Mouse (Mus musculus) adrenal gland, postnatal 36 days (tissue): ENCODE measurements at regions not wholly inside any gene's neighbourhood (a gene's known extent, or its start where the extent isn't known, plus 50 kb on each side); places are given as distances from the start of the nearest gene placed in this dataset.

Source experiments
- DNase-seq, 2 experiments: peaks; one replicate each; pipeline ENCODE4 v3.0.0; 2021; ENCODE audit warnings: mixed read lengths in 1 of 2

DNA sequence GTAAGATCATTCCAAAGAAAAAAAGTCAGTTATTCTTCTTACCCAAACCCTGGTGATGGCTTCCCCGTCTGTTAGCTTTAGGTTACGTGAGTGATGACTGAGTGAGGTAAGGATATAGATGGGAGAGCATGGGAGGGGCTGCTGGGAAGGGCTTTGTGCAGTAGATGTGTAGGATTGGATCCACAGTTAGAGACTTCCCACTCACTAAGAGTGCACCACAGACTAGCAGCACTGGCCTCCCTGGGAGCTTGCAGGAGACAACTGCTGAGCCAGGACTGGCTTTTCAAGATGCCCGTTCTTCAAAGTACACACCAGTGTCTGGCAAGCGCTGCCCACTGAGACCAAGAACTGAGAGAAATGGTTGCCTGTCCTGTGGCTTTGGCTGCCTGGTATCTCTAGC lies 62.0 kb upstream of the Ifne start:
- DNase-seq = no peak

DNA sequence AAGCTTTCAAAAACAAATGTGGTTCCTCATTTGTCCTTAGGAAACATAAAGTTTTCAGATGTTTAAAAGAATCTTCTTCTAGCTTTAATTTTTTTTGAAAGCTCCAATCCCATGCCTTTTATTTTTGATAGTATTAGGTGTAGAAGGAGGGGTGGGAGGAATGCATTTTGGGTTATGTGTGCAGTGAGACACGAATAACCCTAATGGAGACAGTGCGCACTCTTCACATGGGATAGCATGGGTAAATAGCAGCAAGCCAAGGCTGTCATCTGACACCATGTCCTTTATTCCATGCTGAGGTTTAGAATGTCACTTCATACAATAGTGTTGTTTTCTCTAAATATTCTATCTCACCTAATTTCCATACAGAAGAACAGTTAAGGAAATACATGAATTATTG lies 60.7 kb upstream of the Ifne start:
- no peak for DNase-seq

DNA sequence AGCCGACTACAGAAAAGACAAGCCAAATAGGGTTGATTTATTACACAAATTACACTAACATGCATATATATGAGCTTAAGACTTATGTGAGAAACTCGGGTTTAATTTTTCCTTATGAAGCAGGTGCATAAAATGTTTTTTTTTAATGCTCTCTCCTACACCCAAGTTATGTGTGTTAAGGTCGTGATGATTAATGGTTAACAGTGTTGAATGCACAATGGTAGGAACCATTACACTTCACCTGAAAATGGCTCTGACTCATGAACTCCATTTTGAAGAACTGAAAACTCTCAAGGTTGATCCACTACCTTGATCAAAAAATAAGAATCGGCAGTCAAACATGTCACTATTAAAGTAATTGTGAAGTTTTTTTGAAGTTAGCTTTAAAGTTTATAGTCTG lies 59.4 kb upstream of the Ifne start:
- DNase-seq = no peak

DNA sequence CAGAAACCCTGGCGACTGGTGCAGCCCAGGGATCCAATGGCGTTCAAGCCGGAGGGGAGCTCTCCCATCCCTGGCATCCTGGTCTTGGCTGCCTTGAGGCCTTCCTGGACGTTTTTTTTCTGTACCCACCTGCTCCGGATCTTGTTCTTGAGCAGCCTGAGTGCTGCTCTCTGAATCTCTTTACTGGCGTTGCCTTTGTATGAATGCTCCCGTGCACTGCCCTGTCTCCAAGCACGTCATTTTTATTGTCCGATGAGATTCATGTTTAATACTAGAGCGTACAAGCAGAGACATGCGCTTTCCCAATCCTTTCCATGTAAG lies 58.7 kb upstream of the Ifne start:
- DNase-seq = no peak

DNA sequence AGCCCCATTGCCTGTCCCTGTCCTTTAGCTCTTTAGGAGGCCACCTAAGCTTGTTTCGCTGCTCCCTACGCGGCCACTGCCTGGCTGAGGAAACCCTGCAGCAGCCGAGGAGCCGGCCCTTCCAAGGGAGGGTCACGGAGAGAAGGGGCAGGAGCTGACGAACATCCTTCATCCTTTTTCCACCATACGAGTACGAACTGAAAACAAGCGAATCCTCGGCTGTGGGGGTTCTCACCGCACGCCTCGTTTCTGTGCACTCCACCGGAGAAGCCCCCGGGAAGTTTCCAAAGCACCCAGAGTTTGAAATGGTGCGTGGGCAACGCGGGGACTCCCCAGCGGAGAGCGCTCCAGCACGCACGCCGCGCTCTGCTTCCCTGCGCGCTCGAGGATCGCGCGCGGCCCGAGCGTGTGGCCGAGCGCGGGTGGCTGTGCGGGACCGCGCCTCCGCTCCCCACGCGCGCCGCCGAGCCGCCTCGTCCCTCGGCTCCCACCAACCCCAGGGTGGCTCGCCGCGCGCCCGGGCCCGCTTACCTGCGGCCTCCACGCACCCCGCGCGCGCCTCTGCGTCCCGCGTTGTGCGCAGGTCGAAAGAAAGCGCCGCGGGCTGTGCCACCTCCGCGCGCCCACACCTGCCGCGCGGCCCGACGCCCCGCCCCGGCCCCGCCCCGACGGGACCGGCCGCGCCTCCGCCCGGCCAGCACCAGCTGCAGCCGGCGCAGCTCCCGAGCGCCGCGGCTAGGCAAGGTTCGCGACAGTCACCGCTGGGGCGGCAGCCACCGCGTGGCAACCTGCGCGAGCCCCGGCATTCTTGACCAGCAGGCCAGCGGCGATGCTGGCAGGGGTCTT lies 58.1 kb upstream of the Ifne start:
- peak; percentile 72 to 79 for DNase-seq

DNA sequence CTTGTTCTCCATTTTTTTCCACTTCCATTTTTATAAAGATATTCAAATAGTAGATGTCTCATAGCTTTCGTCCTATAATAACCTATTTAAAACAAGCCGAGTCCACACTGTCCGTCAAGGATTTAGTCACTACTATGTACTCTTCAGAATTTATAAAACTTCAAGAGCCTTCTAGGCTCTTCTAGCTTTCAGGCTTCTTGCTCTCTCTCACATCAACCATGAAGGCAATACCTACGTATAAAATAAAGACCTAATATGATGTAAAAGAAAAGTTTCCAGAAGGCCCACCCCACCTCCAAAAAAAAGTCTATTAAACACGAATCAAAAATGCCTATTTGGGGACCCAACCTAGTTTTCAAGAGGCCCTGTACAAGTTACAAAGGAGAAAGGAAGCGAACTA lies 57.0 kb upstream of the Ifne start:
- DNase-seq = no peak

DNA sequence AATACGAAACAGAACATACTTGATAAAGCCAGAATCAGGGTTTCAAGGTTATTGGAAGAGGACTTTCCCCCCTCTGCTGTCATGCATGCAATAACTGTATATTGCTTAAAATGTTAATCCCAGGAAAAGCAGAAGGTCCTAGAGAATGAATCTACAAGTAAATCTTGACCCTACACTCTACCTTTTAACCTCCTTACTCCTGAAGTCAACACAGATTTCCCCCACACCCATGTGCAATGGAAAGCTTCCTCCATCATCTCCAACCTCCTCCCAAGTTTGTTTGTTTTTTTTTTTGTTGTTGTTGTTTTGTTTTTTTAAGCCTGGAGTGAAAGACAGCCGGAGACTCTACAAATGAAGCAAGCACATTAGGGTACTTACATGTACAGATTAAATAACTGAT lies 55.9 kb upstream of the Ifne start:
- DNase-seq = no peak

DNA sequence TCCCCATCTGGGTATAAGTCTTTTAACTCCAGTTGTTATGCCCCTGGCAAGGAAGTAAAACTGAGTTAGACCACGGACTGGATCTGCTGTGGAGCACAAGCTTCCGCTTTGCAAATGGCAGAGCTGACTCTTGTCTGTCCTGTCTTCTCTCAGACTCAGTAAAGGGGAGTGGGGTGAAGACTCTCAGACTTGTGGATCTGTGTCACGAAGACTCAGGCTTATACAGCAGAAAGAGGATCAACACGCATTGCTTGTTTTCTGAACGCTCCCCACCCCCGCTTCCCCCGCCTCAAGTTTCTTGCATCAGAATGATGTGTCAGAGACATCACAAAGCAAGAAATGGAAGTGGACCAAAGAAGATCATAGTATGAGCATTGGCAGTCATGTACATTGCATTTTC lies 55.3 kb upstream of the Ifne start:
- DNase-seq = no peak

DNA sequence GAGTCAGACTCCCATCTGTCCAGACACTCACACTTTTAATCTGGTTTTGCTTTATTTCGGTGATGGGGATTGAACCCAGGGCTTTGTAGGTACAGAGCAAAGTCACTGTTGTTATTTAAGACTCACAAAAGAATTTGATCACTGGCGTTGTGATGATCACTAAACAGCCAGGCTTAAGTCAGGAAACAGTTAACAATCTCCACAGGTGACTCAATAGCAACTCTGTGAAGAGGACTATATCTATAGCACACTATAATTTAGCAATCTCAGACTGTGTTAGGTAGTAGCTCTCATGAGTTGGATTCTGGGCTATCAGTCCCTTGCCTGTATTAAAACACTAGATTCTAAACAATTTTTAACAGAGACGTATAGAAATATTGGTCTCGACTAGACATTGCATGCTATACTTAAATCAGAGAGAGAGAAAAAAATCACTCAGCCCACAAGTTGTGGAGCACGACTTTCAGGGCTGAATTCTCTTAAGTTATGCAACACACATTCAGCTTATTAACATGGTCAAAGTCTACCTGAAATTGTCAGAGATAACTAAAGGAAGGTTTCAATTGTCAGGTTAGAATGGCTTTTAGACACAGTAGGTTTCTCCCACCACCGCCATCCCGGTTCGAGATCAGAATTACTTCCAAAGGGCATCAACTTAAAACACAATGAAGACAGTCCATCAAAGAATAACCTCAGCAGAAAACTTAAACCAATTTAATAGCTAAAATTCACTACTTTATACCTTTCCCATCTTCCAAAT lies 54.4 kb upstream of the Ifne start:
- DNase-seq = no peak

DNA sequence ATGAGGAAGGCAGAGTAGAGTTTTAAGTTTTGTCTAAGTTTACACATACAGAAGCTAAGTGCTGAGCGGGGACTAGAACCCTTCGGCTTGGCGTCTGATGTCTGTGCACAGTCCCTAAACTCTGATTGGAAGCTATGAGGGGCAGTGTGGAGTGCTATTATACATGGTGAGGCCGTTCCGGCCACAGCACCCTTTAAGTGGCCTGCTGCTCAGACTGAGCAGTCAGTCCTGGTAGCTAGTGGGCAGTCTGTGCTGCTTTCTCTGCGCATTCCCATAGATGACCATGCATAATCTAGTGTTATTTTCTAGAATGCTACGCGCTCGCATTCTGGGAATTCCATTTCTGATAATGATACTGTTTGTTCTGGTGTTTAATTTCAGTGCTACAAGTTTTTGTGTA lies 51.2 kb upstream of the Ifne start:
- no peak for DNase-seq
